Mouse (Mus musculus) heart, postnatal 4 days (tissue): ENCODE data around the gene Kdf1. TPM values are rescaled to one million over a fixed set of nuclear protein-coding genes. Genes with fewer than 3 reads are reported as not detected.
"Not testable (repeated sequence)": the region's sequence is repeated elsewhere in the genome, so short reads cannot be mapped to it uniquely, and the experiment has no call there.

Experiments
- DNase-seq: peaks from one replicate; pipeline ENCODE4 v3.0.0; 2021
- total RNA-seq, 2 experiments: library from RNA; stranded (reverse); gene quantifications; 2 replicates each; pipeline ENCODE4 v1.2.3; 2021

Gene Kdf1
- total RNA-seq, 2 experiments from 2014 or later: not detected

GRCm38 (mm10) chr4:133496738-133497445 is 21.9 kb upstream of the Kdf1 start:
- no peak for DNase-seq

DNA sequence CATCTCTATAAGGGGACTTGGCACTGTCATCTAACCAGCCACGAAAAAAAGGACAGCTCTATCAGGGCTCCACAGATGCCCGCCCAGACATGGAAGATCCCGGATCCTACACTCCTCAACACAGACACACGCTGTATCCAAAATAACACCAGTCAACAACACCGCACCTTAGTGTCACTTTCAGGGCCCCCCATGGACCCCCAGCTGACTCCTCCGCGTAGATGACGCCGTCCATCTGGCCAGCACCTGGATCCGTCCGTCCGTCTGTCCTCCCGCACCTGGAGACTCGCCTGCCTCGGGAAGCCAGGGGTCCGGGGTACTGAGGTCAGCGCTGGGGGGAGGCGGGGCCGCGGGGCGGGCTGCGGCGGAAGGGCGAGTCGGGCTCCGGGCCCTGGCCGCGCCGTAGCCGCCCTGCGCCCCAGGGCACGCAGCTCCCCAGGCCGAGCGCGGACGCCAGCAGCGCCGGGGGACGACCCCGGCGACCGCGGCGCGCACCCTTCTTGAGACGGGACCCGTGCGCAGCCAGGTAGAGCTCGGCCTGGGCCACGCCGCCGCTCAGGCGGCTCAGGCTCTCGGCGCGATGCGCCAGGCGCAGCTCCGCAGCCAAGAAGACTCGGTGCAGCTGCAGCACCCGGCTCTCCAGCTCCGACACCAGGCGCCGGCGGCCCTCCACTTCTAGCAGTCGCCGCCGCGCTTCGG is 21.2 kb upstream of the Kdf1 start:
- DNase-seq: no peak

DNA sequence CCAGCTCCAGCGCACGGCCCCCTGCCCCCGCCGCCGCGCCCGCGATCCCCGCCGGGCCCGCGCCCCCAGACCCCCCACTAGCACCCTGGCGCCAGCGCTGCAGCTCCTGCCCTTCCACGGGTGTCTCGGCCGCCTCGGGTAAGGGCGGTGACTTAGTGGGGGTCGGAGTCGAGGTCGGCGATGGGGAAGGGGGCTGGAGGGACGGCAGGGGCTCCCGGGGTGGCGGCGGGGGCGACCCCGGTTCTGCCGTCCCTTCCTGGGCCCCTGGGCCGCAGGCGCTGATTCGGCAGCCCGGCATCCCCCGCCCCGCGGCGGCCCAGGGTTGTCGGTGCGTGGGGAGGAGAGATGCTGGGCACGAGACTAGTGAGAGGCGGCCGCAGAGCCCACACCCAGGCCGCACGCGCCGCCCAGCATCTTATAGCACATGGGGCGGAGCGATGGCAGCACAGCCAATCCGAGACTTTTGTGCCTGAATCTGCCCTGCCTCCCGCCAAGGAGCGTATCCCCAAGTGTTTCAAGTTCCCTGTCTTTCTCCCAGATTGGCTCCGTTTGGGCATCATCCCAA is 20.5 kb upstream of the Kdf1 start, which contains the start of gene Trnp1:
Trnp1 (minus strand) TSS at position 391 of the 565 bp plus-strand sequence.
- peak; percentile 73 for DNase-seq

DNA sequence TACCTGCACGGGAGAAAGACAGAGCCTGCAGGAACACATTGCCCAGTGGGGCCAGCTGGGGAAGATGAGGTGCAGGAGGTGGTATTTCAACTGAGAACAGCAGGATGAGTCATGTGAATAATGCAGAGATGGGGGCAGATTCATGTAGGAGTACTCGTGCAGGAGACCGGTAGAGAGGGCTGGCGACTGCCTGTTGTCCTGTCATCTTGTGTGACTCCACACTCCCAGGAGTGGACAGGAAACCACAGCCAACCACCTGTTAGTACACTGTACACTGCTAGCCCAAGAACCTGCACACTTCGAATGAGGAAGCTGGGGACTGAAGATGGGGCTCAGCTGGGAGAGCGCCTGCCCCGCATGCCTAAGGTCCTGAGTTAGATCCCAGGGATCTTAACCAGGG is 17.2 kb upstream of the Kdf1 start:
- DNase-seq: no peak

DNA sequence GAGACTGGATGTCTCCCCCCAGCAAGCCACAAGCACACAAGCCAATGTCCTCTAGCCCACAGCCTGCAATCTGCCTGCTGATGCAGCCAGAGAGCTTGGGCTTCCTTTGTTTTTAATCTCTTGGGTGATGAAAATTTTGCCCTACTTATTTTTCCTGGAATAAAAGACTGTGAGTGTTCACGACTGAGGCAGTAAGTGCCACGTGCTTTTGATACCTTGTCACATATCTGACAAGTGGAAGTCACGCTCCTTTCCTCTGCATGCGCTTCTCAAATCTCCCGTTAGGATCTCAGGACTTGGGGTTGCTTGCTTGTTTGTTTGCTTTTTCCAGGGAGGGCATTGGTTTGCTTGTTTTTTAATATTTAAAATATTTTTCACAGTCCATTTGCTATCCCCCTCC is 14.5 kb upstream of the Kdf1 start:
- no peak for DNase-seq

- DNase-seq: no peak
Observed at GRCm38 (mm10) chr4:133504755-133505485, 13.8 kb upstream of the Kdf1 start.

GRCm38 (mm10) chr4:133506573-133506972 is 12.2 kb upstream of the Kdf1 start:
- no peak for DNase-seq

DNA sequence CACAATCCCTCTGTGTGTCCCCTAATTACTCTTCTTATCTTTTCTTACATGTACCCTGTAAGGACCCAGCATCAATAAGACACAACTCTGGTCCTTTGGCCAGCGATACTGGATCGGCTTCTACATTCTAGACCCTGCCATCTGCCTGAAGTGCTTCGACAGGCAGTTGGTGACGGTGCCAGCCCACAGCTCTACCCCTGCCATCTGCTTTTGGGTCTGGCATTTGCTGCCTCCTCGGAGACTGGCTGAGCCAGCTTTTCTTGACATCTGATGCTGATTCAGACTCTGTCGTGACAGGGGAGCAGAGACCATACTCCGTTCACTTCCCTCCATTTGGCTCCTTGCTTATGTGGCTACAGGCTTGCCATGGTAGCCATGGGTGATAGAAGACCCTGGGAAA is 9.8 kb upstream of the Kdf1 start:
- no peak for DNase-seq

DNA sequence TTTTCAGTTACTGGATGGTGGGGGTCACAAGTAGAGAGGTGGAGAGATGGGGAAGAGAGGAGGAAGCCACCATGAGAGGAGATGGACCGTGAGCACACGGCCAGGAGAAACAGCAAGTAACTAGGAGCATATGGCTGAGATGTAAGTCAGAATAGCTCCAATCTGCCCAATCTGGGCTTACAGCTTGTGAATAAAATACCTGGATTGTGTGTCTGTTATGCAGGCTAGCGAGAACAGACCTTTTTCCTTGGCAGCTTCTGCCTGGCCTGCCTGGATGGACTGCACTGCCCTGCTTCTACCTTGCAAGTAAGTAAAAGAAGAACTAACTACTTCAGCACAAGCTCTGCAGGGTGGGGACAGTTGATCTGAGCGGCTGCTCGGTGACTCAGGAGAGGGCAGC is 7.7 kb upstream of the Kdf1 start:
- no peak for DNase-seq

DNA sequence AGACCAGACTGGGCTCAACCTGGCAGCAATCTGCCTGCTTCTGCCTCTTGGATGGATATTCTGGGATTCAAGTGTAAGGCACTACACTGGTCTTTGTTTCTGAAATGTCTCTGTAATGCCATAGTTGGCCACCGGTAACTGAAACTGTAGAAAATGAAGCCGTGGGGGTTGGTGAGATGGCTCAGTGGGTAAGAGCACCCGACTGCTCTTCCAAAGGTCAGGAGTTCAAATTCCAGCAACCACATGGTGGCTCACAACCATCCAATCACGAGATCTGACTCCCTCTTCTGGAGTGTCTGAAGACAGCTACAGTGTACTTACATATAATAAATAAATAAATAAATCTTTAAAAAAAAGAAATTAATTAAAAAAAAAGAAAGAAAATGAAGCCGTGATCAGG is 6.3 kb upstream of the Kdf1 start:
- not testable (repeated sequence) for DNase-seq

DNA sequence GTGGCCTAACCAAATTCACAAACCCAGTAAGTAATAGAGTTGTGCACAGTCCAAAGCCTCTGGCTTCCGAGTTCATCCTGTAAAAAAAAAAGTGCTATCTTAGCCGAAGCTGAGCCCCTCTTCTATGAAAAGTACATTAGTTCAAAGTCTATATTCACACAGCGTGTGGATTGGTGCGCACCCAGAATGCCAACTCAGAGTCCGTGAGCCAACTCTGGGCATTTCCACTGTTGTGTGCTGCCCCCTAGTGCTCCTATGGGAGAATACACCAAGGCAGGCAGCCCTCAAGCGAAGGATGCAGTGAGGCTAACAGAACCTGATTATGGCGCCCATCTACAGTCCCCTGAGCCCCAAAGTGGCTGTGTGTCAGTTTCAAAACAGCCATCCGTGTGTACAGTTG is 5.8 kb upstream of the Kdf1 start:
- peak; percentile 80 for DNase-seq

DNA sequence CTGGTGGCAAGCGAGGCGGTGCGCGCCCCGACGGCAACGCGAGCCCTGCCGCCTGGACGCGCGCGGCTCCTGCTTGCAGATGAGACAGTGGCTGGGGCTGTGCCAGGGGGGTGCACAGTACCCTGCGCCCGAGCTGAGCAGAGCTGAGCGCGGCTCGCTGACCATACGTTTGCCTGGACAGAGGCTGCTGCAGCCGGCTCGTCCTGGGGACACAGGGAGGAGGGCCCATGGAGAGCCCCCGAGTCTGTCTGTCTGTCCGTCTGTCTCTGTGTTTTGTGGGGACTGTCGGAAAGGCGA is 554 bp downstream of the Kdf1 start:
- no peak for DNase-seq

GRCm38 (mm10) chr4:133521502-133521901 is 2.7 kb downstream of the Kdf1 start:
- DNase-seq: no peak

GRCm38 (mm10) chr4:133527788-133528187 is 9.0 kb downstream of the Kdf1 start:
- DNase-seq: no peak

DNA sequence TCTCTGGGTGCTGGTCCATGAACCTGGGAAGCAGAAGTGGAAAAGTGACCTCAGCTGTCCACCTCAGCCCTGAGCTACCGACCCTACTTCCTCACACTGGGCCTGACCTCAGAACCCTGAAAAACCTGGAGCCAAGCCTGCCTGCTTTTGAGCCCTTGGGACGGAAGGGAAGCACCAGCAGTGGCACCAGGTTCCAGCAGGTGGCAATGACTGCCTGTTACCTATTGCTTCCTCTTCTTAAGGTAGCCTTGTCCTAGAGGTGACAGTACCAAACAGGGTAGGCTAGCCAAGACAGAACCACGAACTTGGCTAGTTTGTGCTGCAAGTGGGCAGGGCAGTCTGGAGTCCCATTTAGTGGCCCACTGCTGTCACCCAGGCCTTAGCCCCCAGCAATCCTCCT is 14.0 kb downstream of the Kdf1 start:
- no peak for DNase-seq

GRCm38 (mm10) chr4:133536081-133536480 is 17.3 kb downstream of the Kdf1 start:
- DNase-seq: no peak

DNA sequence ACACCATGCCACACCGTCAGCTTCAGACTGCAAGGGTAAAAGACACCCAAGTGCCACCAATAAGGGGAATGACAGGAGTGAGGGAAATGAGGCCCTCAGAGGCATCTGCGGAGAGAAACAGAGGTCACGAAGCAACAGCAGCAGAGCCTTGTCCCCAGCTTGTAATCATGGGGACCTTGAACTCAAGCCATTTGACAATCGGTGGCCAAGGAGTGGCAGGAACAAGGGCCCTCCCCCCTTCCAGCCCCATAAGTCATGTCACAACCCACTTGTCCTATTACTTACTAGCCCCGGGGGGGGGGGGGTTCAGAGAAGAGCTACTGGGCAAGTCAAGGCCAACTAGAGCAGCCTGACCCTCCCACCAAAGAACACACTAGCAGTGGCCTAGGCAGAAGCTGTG is 17.9 kb downstream of the Kdf1 start:
- DNase-seq: no peak

- DNase-seq: peak; percentile 97
Observed at GRCm38 (mm10) chr4:133545272-133546231, 26.8 kb downstream of the Kdf1 start, which contains the start of gene Nudc. Gene Nudc, minus strand, starts transcription at chr4:133545996.

- no peak for DNase-seq
Observed at GRCm38 (mm10) chr4:133552029-133552428, 33.3 kb downstream of the Kdf1 start.

- DNase-seq: peak; percentile 66
Observed at GRCm38 (mm10) chr4:133552768-133553447, 34.1 kb downstream of the Kdf1 start, which contains the start of gene Nr0b2. Gene Nr0b2, plus strand, starts transcription at chr4:133553376.
